Mouse (Mus musculus) MN1 (cell line): ENCODE results near the gene Abcb9.

Experiments used
- DNase-seq: peaks from one replicate; pipeline ENCODE4 v3.0.0-alpha.2; 2016; ENCODE audit warnings: low spot score

The Abcb9 gene

GRCm38 (mm10) chr5:124093852-124094604 is 1.6 kb downstream of the Abcb9 start:
- DNase-seq, result no peak

- no peak for DNase-seq
Observed at GRCm38 (mm10) chr5:124093120-124093794, 2.3 kb downstream of the Abcb9 start.

GRCm38 (mm10) chr5:124091951-124092406 is 3.6 kb downstream of the Abcb9 start:
- no peak for DNase-seq

GRCm38 (mm10) chr5:124089868-124090267 is 5.7 kb downstream of the Abcb9 start:
- DNase-seq, result no peak

GRCm38 (mm10) chr5:124086876-124087275 is 8.7 kb downstream of the Abcb9 start:
- DNase-seq, result no peak

GRCm38 (mm10) chr5:124085513-124085912 is 10.1 kb downstream of the Abcb9 start:
- no peak for DNase-seq

GRCm38 (mm10) chr5:124084588-124085173 is 10.9 kb downstream of the Abcb9 start:
- DNase-seq, result peak; percentile 77

- DNase-seq, result no peak
Observed at GRCm38 (mm10) chr5:124083850-124084587, 11.6 kb downstream of the Abcb9 start.

- DNase-seq, result no peak
Observed at GRCm38 (mm10) chr5:124082941-124083688, 12.5 kb downstream of the Abcb9 start.

GRCm38 (mm10) chr5:124082447-124082846 is 13.2 kb downstream of the Abcb9 start:
- no peak for DNase-seq

GRCm38 (mm10) chr5:124079880-124080279 is 15.7 kb downstream of the Abcb9 start:
- no peak for DNase-seq

- DNase-seq, result peak; percentile 46
Observed at GRCm38 (mm10) chr5:124078794-124079416, 16.7 kb downstream of the Abcb9 start.

GRCm38 (mm10) chr5:124077856-124078460 is 17.6 kb downstream of the Abcb9 start:
- DNase-seq, result no peak

GRCm38 (mm10) chr5:124077241-124077640 is 18.4 kb downstream of the Abcb9 start:
- DNase-seq, result no peak

- DNase-seq, result no peak
Observed at GRCm38 (mm10) chr5:124076559-124076958, 19.0 kb downstream of the Abcb9 start.

- no peak for DNase-seq
Observed at GRCm38 (mm10) chr5:124075716-124076115, 19.9 kb downstream of the Abcb9 start.

- peak; percentile 56 for DNase-seq
Observed at GRCm38 (mm10) chr5:124074845-124075307, 20.7 kb downstream of the Abcb9 start.

GRCm38 (mm10) chr5:124073682-124074081 is 21.9 kb downstream of the Abcb9 start:
- no peak for DNase-seq

GRCm38 (mm10) chr5:124069657-124070056 is 25.9 kb downstream of the Abcb9 start:
- no peak for DNase-seq

- DNase-seq, result peak; percentile 27
Observed at GRCm38 (mm10) chr5:124062037-124062824, 33.4 kb downstream of the Abcb9 start.
